Mouse (Mus musculus): ENCODE results near the gene Stum. TPM values are rescaled to one million over a fixed set of nuclear protein-coding genes. Genes with fewer than 3 reads are reported as not detected.

Gene Stum
- total and polyA plus RNA-seq, 3 experiments: 0.42 to 0.61 (median 0.51) TPM

GRCm38 (mm10) chr1:180465620-180466019 lies 17.7 kb downstream of the Stum start:
- in situ Hi-C loops (cut with MboI; ENCODE audit: low pct_ligation_motif_present, low pct_unique_long_range_greater_than_20kb, low sequenced_read_pairs) (no loop called here), dilution Hi-C loops (cut with MboI; ENCODE audit: extremely low pct_ligation_motif_present, extremely low pct_unique_long_range_greater_than_20kb, low sequenced_read_pairs) (no loop called here)
- peaks cover 3 to 37% of the 10 kb centered on the region in 2 experiments for H3K4me1 ChIP-seq (ENCODE audit: control insufficient read depth in 1 of 2, insufficient read depth in 2 of 2)
- H3K36me3 ChIP-seq (replicated peaks in 1 of 2; ENCODE audit: control insufficient read depth in 1 of 2, insufficient read depth in 1 of 2, low read length in 1 of 2): no peaks in the 10 kb centered on the region
- H3K4me2 ChIP-seq (ENCODE audit: insufficient read depth, low read depth, poor library complexity, severe bottlenecking): no peak overlapping the region
- H3K27ac ChIP-seq (ENCODE audit: insufficient read depth, low read depth): no peak overlapping the region
- H3K79me2 ChIP-seq (replicated peaks; ENCODE audit: control insufficient read depth, extremely low read depth, insufficient read depth, poor library complexity, severe bottlenecking): no peaks in the 10 kb centered on the region
- TF ChIP-seq EP300 (IDR thresholded peaks at IDR 0.05; ENCODE audit: low read length): no peak
- no peak for TF ChIP-seq POLR2A (IDR thresholded peaks at IDR 0.05; ENCODE audit: low read depth, low read length)
- H3K4me3 ChIP-seq (replicated peaks in 1 of 3; ENCODE audit: low read depth in 2 of 3, low read length in 2 of 3, poor library complexity in 1 of 3): no peak overlapping the region
- peaks cover 4% of the 10 kb centered on the region for H3K9me3 ChIP-seq (replicated peaks; ENCODE audit: low read length)
- no peak for DNase-seq (ENCODE audit: extremely low read depth)
- no peaks in the 10 kb centered on the region for H3K27me3 ChIP-seq (replicated peaks)
- no peak overlapping the region for H3K9ac ChIP-seq (ENCODE audit: insufficient read depth, low read depth)

GRCm38 (mm10) chr1:180464357-180464756 lies 18.9 kb downstream of the Stum start:
- no peak for DNase-seq (ENCODE audit: extremely low read depth)
- Histone ChIP-seq H3K4me3 (replicated peaks in 1 of 3; ENCODE audit: low read depth in 2 of 3, low read length in 2 of 3, poor library complexity in 1 of 3) (no peak overlapping the region), H3K4me1 (ENCODE audit: control insufficient read depth in 1 of 2, insufficient read depth in 2 of 2) (peaks cover 3 to 37% of the 10 kb centered on the region in 2 experiments), H3K4me2 (ENCODE audit: insufficient read depth, low read depth, poor library complexity, severe bottlenecking) (no peak overlapping the region), H3K27ac (ENCODE audit: insufficient read depth, low read depth) (no peak overlapping the region), H3K9me3 (replicated peaks; ENCODE audit: low read length) (no peaks in the 10 kb centered on the region), H3K79me2 (replicated peaks; ENCODE audit: control insufficient read depth, extremely low read depth, insufficient read depth, poor library complexity, severe bottlenecking) (no peaks in the 10 kb centered on the region), H3K36me3 (replicated peaks in 1 of 2; ENCODE audit: control insufficient read depth in 1 of 2, insufficient read depth in 1 of 2, low read length in 1 of 2) (no peaks in the 10 kb centered on the region), H3K9ac (ENCODE audit: insufficient read depth, low read depth) (no peak overlapping the region), H3K27me3 (replicated peaks) (no peaks in the 10 kb centered on the region)
- TF ChIP-seq MAX (IDR thresholded peaks at IDR 0.05; ENCODE audit: low read length) (no peak), HCFC1 (IDR thresholded peaks at IDR 0.05; ENCODE audit: low read depth, low read length) (no peak), ZC3H11A (IDR thresholded peaks at IDR 0.05; ENCODE audit: low read depth, low read length) (no peak), EP300 (IDR thresholded peaks at IDR 0.05; ENCODE audit: low read length) (no peak), SMC3 (IDR thresholded peaks at IDR 0.05; ENCODE audit: low read depth, low read length) (no peak), TBP (conservative IDR thresholded peaks at IDR 0.05; ENCODE audit: low read depth, low read length) (no peak), KAT2A (IDR thresholded peaks at IDR 0.05; ENCODE audit: insufficient replicate concordance, low read length) (no peak), CTCF (conservative IDR thresholded peaks at IDR 0.05 in 1 of 2, IDR thresholded peaks at IDR 0.05 in 1 of 2; ENCODE audit: low read depth in 2 of 2, low read length in 2 of 2) (no peak), POLR2A (IDR thresholded peaks at IDR 0.05; ENCODE audit: low read depth, low read length) (no peak)
- in situ Hi-C loops (cut with MboI; ENCODE audit: low pct_ligation_motif_present, low pct_unique_long_range_greater_than_20kb, low sequenced_read_pairs): no loop called here
- dilution Hi-C loops (cut with MboI; ENCODE audit: extremely low pct_ligation_motif_present, extremely low pct_unique_long_range_greater_than_20kb, low sequenced_read_pairs): no loop called here

- no peak overlapping the region for H3K9ac ChIP-seq (ENCODE audit: insufficient read depth, low read depth)
- in situ Hi-C loops (cut with MboI; ENCODE audit: low pct_ligation_motif_present, low pct_unique_long_range_greater_than_20kb, low sequenced_read_pairs) (no loop called here), dilution Hi-C loops (cut with MboI; ENCODE audit: extremely low pct_ligation_motif_present, extremely low pct_unique_long_range_greater_than_20kb, low sequenced_read_pairs) (no loop called here)
- peaks cover 3 to 31% of the 10 kb centered on the region in 2 experiments for H3K4me1 ChIP-seq (ENCODE audit: control insufficient read depth in 1 of 2, insufficient read depth in 2 of 2)
- DNase-seq (ENCODE audit: extremely low read depth): peak; percentile 17
- no peaks in the 10 kb centered on the region for H3K9me3 ChIP-seq (replicated peaks; ENCODE audit: low read length)
- no peaks in the 10 kb centered on the region for H3K36me3 ChIP-seq (replicated peaks in 1 of 2; ENCODE audit: control insufficient read depth in 1 of 2, insufficient read depth in 1 of 2, low read length in 1 of 2)
- H3K27ac ChIP-seq (ENCODE audit: insufficient read depth, low read depth): no peak overlapping the region
- H3K4me2 ChIP-seq (ENCODE audit: insufficient read depth, low read depth, poor library complexity, severe bottlenecking): no peak overlapping the region
- H3K27me3 ChIP-seq (replicated peaks): no peaks in the 10 kb centered on the region
- no peak overlapping the region for H3K4me3 ChIP-seq (replicated peaks in 1 of 3; ENCODE audit: low read depth in 2 of 3, low read length in 2 of 3, poor library complexity in 1 of 3)
- H3K79me2 ChIP-seq (replicated peaks; ENCODE audit: control insufficient read depth, extremely low read depth, insufficient read depth, poor library complexity, severe bottlenecking): no peaks in the 10 kb centered on the region
- TF ChIP-seq MEF2A (IDR thresholded peaks at IDR 0.05; ENCODE audit: borderline replicate concordance, low read depth, low read length): no peak
- TF ChIP-seq IRF4 (IDR thresholded peaks at IDR 0.05; ENCODE audit: low read depth, low read length): 0 out of 2 replicates have a peak, but pooled peaks have one; percentile 18
Observed at GRCm38 (mm10) chr1:180462983-180463475, 20.3 kb downstream of the Stum start.

Data from CH12.LX (cell line).